Mouse (Mus musculus) bone marrow macrophage, adult 2 months (primary cell): ENCODE results near the gene Brwd1. TPM values are rescaled to one million over a fixed set of nuclear protein-coding genes. Genes with fewer than 3 reads are reported as not detected.
"Not testable (repeated sequence)": the region's sequence is repeated elsewhere in the genome, so short reads cannot be mapped to it uniquely, and the experiment has no call there.

Experiments used
- H3K27ac ChIP-seq: 2 replicates; pipeline ENCODE4 v1.5.1; 2012; ENCODE audit warnings: low read depth, low read length; ENCODE audit not compliant: insufficient read depth
- H3K4me1 ChIP-seq: 2 replicates; pipeline ENCODE4 v1.6.1; 2012; ENCODE audit warnings: low read length; ENCODE audit not compliant: control insufficient read depth, insufficient read depth
- H3K4me3 ChIP-seq: 2 replicates; pipeline ENCODE4 v1.5.1; 2012; ENCODE audit warnings: mild to moderate bottlenecking, low read length, moderate library complexity; ENCODE audit not compliant: insufficient read depth
- CTCF ChIP-seq: IDR thresholded peaks from 2 replicates; pipeline ENCODE4 v1.5.1; 2012; ENCODE audit warnings: low read depth, mild to moderate bottlenecking, low read length, moderate library complexity
- POLR2A ChIP-seq: IDR thresholded peaks from 2 replicates; pipeline ENCODE4 v1.6.1; 2012; ENCODE audit warnings: mild to moderate bottlenecking, low read depth, low read length, borderline replicate concordance
- polyA plus RNA-seq: library from polyadenylated mRNA; stranded (reverse); fragments of >200 nt; gene quantifications from 2 replicates; pipeline ENCODE4 v1.2.4, GENCODE M21; 2012; ENCODE audit not compliant: missing spikeins, insufficient read depth, insufficient read length

The Brwd1 gene
- polyA plus RNA-seq, 1 experiment, result 34.8 TPM

- Histone ChIP-seq H3K4me1 (peaks cover 5% of the 10 kb centered on the region; the same call in 1 of the 2 replicates), H3K4me3 (no peak overlapping the region), H3K27ac (no peak overlapping the region)
- no peak for TF ChIP-seq POLR2A
- no peak for TF ChIP-seq CTCF
Observed at GRCm38 (mm10) chr16:96109673-96110072, 27.3 kb upstream of the Brwd1 start.

GRCm38 (mm10) chr16:96103036-96103435, 20.7 kb upstream of the Brwd1 start:
- no peaks in the 10 kb centered on the region for H3K4me1 ChIP-seq
- H3K4me3 ChIP-seq, result no peak overlapping the region
- no peak overlapping the region for H3K27ac ChIP-seq
- no peak for TF ChIP-seq POLR2A
- TF ChIP-seq CTCF, result no peak

DNA sequence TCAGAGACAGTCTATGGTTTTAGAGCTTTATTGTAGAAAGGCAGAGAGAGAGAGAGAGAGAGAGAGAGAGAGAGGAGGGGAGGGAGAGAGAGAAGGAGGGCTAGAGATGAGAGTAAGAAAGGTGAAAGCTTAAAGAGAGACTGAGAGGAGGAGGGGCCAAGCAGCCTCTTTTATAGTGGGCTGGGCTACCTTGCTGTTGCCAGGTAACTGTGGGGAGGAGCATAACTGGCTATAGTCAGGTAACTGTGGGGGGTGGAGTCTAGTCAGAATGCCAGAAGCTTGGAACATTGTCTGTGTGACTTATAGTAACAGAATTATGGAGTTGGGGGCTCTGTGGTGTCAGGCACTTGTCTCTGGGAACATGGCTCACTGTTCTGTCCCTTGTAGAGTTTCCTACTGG, 15.5 kb upstream of the Brwd1 start:
- not testable (repeated sequence) for H3K4me1 ChIP-seq, H3K27ac ChIP-seq, H3K4me3 ChIP-seq

DNA sequence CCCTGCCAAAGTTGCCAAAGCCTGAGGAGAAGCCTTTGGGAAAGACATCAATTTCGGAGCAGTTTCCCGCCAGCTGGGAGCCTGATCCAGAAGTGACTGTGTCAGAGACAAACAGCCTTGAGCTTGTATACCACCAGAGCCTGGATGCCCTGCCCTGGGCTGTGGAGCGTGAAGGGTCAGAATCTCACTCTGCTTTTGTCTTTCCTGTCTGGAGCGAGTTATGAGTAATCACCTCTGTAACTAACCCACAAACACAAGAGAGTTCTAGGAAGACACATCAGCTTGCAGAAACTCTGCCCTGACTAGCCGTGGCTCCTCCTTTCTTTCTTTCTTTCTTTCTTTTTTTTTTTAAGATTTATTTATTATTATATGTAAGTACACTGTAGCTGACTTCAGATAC, 13.6 kb upstream of the Brwd1 start:
- TF ChIP-seq POLR2A, result no peak
- no peak for TF ChIP-seq CTCF
- no peak overlapping the region for H3K27ac ChIP-seq

DNA sequence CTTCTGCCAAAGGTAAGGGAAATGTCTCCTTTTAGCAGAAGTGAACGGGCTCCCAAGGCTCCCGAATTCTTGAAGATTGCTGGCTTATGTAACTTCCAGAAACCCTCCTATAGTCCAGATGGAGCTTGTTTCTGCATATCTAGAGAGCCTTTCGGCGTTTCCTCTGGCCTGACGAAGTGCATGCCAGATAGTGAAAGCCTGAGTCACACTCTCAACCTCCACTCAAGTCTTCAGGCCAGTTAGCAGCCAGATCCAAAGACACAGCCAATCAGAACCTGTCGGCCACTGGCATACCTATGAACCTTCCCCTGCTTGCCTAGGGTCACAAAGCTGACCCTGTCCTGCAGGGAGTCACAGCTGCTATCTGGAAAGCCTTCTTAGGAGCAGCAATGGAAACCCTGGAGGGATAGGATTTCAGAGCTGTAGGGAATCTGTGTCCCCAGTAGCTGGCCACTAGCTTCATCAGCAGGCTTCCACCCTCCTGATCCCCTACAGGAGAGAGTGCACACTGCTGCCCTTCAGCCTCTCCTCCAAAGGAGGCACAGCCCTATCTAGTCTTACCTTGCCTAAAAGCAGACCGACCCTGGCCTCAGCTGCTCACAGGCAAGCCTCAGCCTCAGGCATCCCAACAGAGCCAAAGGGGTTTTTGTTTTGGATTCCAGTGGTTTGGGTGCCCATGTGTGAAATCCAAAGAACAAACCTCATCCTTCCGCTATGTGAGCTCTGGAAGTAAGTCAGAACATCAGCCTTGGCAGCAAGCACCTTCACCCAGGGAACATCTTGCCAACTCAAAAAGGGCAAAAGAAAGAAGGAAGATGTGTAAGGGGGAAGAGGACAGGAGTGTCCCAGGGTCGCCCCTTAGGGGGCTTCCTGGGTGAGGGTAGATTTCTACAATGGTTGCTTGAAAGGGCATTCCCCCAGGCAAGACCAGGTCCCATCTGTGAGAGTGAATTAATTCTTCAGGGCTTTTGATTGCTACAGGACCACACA, 9.5 kb upstream of the Brwd1 start:
- TF ChIP-seq POLR2A (no peak), CTCF (no peak)
- H3K27ac ChIP-seq, result no peak overlapping the region
- no peak overlapping the region for H3K4me3 ChIP-seq
- H3K4me1 ChIP-seq, result peaks cover 3% of the 10 kb centered on the region

More for the DNA sequence above, 13.6 kb upstream of the Brwd1 start:
- H3K4me1 ChIP-seq, result no peaks in the 10 kb centered on the region
- H3K4me3 ChIP-seq, result no peak overlapping the region

- no peak overlapping the region for H3K27ac ChIP-seq
- TF ChIP-seq CTCF (no peak), POLR2A (no peak)
- H3K4me1 ChIP-seq, result peaks cover 5% of the 10 kb centered on the region
- H3K4me3 ChIP-seq, result no peak overlapping the region
Observed at GRCm38 (mm10) chr16:96088120-96088519, 5.8 kb upstream of the Brwd1 start.

DNA sequence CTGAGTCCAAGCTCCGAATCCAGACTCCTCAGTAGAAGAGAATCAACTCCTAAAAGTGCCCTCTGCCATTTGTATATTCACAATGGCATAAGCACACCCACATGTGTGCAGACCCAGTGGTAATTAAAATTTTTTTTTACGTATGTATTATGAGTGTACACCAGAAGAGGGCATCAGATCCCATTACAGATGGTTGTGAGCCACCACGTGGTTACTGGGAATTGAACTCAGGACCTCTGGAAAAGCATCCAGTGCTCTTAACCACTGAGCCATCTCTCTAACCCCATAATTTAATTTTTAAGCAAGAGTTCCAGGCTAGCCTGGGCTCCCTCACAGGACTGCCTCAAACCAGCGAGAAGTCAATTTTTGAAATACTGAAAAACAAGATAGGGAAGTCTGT, 5.1 kb upstream of the Brwd1 start:
- Histone ChIP-seq H3K4me3 (no peak overlapping the region), H3K27ac (no peak overlapping the region), H3K4me1 (peaks cover 5% of the 10 kb centered on the region)
- TF ChIP-seq CTCF (no peak), POLR2A (no peak)

DNA sequence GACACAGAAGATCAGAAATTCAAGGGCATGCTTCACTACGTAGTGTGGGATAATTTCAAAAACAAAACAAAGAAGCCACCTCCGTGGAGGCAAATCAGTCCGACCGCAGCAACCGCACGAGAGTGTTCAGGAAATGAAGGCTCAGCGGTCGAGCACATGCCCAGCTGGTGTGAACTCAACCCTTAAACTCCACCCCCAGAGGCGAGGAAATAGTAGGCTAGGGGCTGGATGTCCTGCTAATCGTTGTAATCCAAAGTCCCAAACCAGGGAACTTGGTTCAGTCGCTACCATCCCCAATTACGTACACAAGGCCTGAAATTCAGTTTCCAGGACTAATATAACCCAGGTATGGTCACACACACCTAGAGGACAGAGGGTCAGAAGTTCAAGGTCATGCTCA, 4.7 kb upstream of the Brwd1 start:
- no peak for TF ChIP-seq CTCF
- TF ChIP-seq POLR2A, result no peak
- no peak overlapping the region for H3K4me3 ChIP-seq
- no peak overlapping the region for H3K27ac ChIP-seq
- H3K4me1 ChIP-seq, result peaks cover 5% of the 10 kb centered on the region

- H3K4me1 ChIP-seq, result peaks cover 10% of the 10 kb centered on the region
- TF ChIP-seq CTCF, result no peak
- no peak for TF ChIP-seq POLR2A
- no peak overlapping the region for H3K4me3 ChIP-seq
- no peak overlapping the region for H3K27ac ChIP-seq
Observed at GRCm38 (mm10) chr16:96085597-96085996, 3.3 kb upstream of the Brwd1 start.

DNA sequence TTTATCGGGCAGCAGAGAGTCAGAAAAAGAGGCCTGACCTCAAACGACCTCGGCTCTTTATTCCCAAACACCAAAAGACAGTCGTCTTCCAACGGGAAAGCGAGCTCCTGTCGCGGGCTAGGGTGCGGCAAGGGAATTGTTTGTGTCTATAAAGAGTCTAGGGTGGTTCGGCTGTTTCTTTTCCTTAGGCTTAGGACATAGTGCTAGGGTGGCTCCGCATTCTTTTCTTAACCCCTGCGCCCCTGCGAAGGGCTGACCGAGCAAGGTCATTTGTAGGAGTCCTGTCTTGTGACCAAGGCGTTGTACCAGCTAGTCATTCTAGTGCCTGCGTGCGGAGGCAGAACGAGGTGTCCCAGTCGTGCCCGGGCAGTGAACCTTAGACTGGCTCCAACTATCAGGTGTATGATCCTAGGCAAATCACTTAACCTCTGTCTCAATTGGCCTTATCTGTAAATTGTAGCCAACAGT, 887 bp upstream of the Brwd1 start:
- Histone ChIP-seq H3K4me3 (peak overlapping the region; percentile 58), H3K4me1 (peaks cover 10% of the 10 kb centered on the region), H3K27ac (0 out of 2 replicates have a peak overlapping the region, but pooled peaks have one; percentile 1)
- no peak for TF ChIP-seq POLR2A
- TF ChIP-seq CTCF, result no peak
